Mouse (Mus musculus) C2C12 (cell line): Measurements from ENCODE around the gene Il4i1. TPM values are rescaled to one million over a fixed set of nuclear protein-coding genes. Genes with fewer than 3 reads are reported as not detected.

Experiments used
- H3K27me3 ChIP-seq: one replicate; pipeline ENCODE4 v1.6.1; 2011; ENCODE audit not compliant: control insufficient read depth, insufficient read depth, insufficient read length
- H3K36me3 ChIP-seq: one replicate; pipeline ENCODE4 v1.6.1; 2011; ENCODE audit not compliant: control insufficient read depth, insufficient read depth
- H3K4me3 ChIP-seq: one replicate; pipeline ENCODE4 v1.5.1; 2011; ENCODE audit warnings: mild to moderate bottlenecking, control low read depth; ENCODE audit not compliant: poor library complexity, insufficient read depth, severe bottlenecking
- H3K79me2 ChIP-seq: one replicate; pipeline ENCODE4 v1.6.1; 2011; ENCODE audit not compliant: control insufficient read depth, insufficient read depth
- H3K79me3 ChIP-seq: one replicate; pipeline ENCODE4 v1.6.1; 2011; ENCODE audit warnings: low read depth, control low read depth
- H3ac ChIP-seq: one replicate; pipeline ENCODE3; 2011; ENCODE audit warnings: low read depth; ENCODE audit not compliant: control insufficient read depth, insufficient read length
- CEBPB ChIP-seq: IDR thresholded peaks from one replicate; pipeline ENCODE4 v1.6.1; 2011; ENCODE audit warnings: low read depth, mild to moderate bottlenecking, control low read depth, moderate library complexity
- CTCF ChIP-seq: IDR thresholded peaks from one replicate; pipeline ENCODE4 v1.5.1; 2011; ENCODE audit not compliant: control insufficient read depth, insufficient read depth, insufficient read length
- FOSL1 ChIP-seq: IDR thresholded peaks from one replicate; pipeline ENCODE4 v1.8.0; 2011; ENCODE audit warnings: mild to moderate bottlenecking, low read length; ENCODE audit not compliant: poor library complexity, insufficient read depth, severe bottlenecking
- MAX ChIP-seq: IDR thresholded peaks from one replicate; pipeline ENCODE4 v1.6.1; 2011; ENCODE audit warnings: mild to moderate bottlenecking, control low read depth
- MYOD1 ChIP-seq: IDR thresholded peaks from one replicate; pipeline ENCODE4 v1.6.1; 2011; ENCODE audit warnings: low read depth; ENCODE audit not compliant: control insufficient read depth, insufficient read length
- MYOG ChIP-seq: IDR thresholded peaks from one replicate; pipeline ENCODE4 v1.6.1; 2011; ENCODE audit not compliant: control insufficient read depth, insufficient read length; ENCODE audit errors: extremely low read depth
- USF1 ChIP-seq: IDR thresholded peaks from one replicate; pipeline ENCODE4 v1.6.1; 2011; ENCODE audit warnings: low read depth, mild to moderate bottlenecking, control low read depth, moderate library complexity
- polyA plus RNA-seq: library from polyadenylated mRNA; unstranded; fragments of >200 nt; fragmentation: generic; extraction: Trizol; gene quantifications from one replicate; pipeline ENCODE4 v1.2.1, GENCODE M21; 2012; ENCODE audit warnings: missing spikeins

Il4i1 gene
- polyA plus RNA-seq, 1 experiment = 0.63 TPM

GRCm38 (mm10) chr7:44854356-44855031 lies 38.3 kb downstream of the Il4i1 start:
- peak overlapping the region; percentile 18 for H3K4me3 ChIP-seq
- H3ac ChIP-seq = peak overlapping the region; percentile 31
- H3K36me3 ChIP-seq = peaks cover 9% of the 10 kb centered on the region
- TF ChIP-seq FOSL1 (no peak), MYOG (no peak), CEBPB (no peak), MAX (no peak), MYOD1 (no peak), USF1 (no peak), CTCF (no peak)
- H3K79me2 ChIP-seq = peaks cover 53% of the 10 kb centered on the region
- no peaks in the 10 kb centered on the region for H3K27me3 ChIP-seq
- peaks cover 27% of the 10 kb centered on the region for H3K79me3 ChIP-seq

DNA sequence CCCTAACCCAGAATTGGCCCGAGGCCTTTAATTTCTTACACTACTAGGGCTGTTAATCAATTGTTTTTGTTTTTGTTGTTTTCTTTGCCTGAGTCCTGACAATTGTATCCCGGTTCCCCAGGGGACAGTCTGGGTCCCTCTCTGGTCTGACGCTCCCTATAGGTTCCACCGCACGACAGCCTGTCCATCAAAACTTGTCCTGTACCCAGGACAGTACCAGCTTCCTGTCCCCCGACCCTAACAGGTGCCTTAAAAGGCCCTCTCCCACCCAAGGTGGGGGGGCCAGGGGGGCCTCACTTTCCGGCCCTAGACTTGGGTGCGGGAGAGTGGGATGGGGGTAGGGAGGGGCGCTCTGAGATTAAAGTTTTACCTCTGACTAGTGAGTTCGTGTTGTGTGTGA lies 38.8 kb downstream of the Il4i1 start:
- H3K79me3 ChIP-seq = peaks cover 27% of the 10 kb centered on the region
- TF ChIP-seq CTCF (no peak), MYOD1 (no peak), FOSL1 (no peak), MYOG (no peak), MAX (no peak), CEBPB (no peak), USF1 (no peak)
- peaks cover 47% of the 10 kb centered on the region for H3K79me2 ChIP-seq
- no peak overlapping the region for H3ac ChIP-seq
- H3K27me3 ChIP-seq = no peaks in the 10 kb centered on the region
- peak overlapping the region; percentile 2 for H3K4me3 ChIP-seq
- peaks cover 9% of the 10 kb centered on the region for H3K36me3 ChIP-seq

DNA sequence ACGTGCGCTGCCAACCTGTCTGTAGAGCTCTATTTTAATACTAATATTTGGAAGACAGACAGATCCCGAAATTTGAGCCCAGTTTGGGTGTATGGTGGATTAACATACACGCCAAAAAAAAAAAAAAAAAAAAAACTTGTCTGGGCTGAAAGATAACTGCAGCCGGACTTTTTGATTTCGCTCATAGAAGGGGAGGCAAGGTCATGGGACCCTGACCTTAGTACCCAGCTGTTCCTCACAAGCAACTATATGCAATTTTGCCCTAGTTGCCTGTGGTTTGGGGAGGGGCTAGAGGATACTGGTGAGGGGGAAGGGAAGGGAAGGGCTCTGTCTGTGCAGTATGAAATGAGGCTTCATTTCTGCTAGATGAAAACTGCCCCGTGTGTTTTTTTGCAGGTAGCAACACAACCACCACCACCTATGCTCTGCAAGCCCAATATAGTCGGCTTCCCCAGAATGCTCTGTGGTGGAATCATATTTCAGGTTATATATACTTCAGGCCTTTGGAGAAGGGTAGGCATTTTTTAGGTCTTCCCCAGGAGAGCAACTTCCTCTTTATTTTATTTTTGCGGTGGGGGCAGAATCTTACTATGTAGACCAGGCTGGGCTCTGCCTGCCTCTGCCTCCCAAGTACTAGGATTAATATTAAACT lies 40.2 kb downstream of the Il4i1 start:
- H3K79me2 ChIP-seq = peaks cover 40% of the 10 kb centered on the region
- H3K4me3 ChIP-seq = peak overlapping the region; percentile 65
- H3K27me3 ChIP-seq = no peaks in the 10 kb centered on the region
- H3K36me3 ChIP-seq = peaks cover 9% of the 10 kb centered on the region
- no peak for TF ChIP-seq USF1
- no peak for TF ChIP-seq FOSL1
- no peak for TF ChIP-seq MYOG
- TF ChIP-seq CTCF = no peak
- TF ChIP-seq CEBPB = no peak
- TF ChIP-seq MAX = no peak
- TF ChIP-seq MYOD1 = no peak
- no peak overlapping the region for H3ac ChIP-seq
- H3K79me3 ChIP-seq = peaks cover 17% of the 10 kb centered on the region

- peaks cover 9% of the 10 kb centered on the region for H3K36me3 ChIP-seq
These were observed 40.9 kb downstream of the Il4i1 start, which contains the start of gene Pnkp for GRCm38 (mm10) chr7:44857042-44857552. Gene Pnkp (plus strand): TSS chr7:44857139.

DNA sequence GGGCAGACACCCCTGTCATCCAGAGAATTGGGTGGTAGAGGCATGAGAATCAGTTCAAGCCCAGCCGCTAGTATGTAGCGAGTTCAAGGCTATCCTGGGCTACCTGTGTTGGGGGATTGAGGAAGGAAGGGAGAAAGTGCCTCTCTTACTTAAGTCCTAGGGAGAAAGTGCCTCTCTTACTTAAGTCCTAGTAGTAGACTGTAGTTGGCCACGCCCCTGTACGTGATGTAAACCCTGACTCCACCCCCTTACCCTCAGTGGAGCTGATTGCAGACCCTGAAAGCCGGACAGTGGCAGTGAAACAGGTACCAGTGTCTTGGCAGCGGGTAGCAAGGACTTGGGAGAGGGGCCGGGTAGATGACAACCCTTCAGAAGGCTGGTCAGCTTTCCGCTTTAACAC lies 41.7 kb downstream of the Il4i1 start:
- peak overlapping the region; percentile 25 for H3ac ChIP-seq
- peaks cover 26% of the 10 kb centered on the region for H3K79me2 ChIP-seq
- no peak for TF ChIP-seq USF1
- no peak for TF ChIP-seq FOSL1
- TF ChIP-seq MAX = no peak
- TF ChIP-seq CEBPB = no peak
- no peak for TF ChIP-seq MYOG
- no peak for TF ChIP-seq CTCF
- TF ChIP-seq MYOD1 = no peak
- H3K36me3 ChIP-seq = peaks cover 9% of the 10 kb centered on the region
- H3K79me3 ChIP-seq = peaks cover 11% of the 10 kb centered on the region
- H3K4me3 ChIP-seq = peak overlapping the region; percentile 65
- H3K27me3 ChIP-seq = no peaks in the 10 kb centered on the region

More at GRCm38 (mm10) chr7:44857042-44857552, 40.9 kb downstream of the Il4i1 start, which contains the start of gene Pnkp:
- Histone ChIP-seq H3K27me3 (no peaks in the 10 kb centered on the region), H3K79me3 (peaks cover 12% of the 10 kb centered on the region), H3ac (peak within 1 kb of the TSS; percentile 75), H3K79me2 (peaks cover 33% of the 10 kb centered on the region), H3K4me3 (peak within 1 kb of the TSS; percentile 65)
- TF ChIP-seq CEBPB (peak; percentile 30), MAX (no peak), MYOD1 (no peak), MYOG (no peak), USF1 (no peak), CTCF (no peak), FOSL1 (no peak)
